Mouse (Mus musculus): Measurements from ENCODE around the gene Hba-x.

- TF ChIP-seq FLI1 (IDR thresholded peaks at IDR 0.05; ENCODE audit: low read length) (no peak), GATA1 (IDR thresholded peaks at IDR 0.05; ENCODE audit: borderline replicate concordance, low read length) (no peak)
Observed at GRCm38 (mm10) chr11:32227555-32227954, 48.6 kb upstream of the Hba-x start.

Measured in megakaryocyte, embryonic 14.5 days (primary cell).